Mouse (Mus musculus) brain, embryonic 14.5 days (tissue): ENCODE measurements around the gene Twsg1. TPM values are rescaled to one million over a fixed set of nuclear protein-coding genes. Genes with fewer than 3 reads are reported as not detected.
"Not testable (repeated sequence)": the region's sequence is repeated elsewhere in the genome, so short reads cannot be mapped to it uniquely, and the experiment has no call there.

Source experiments
- DNase-seq: peaks from one replicate; pipeline ENCODE4 v3.0.0-alpha.2; 2011; ENCODE audit warnings: low read depth
- CTCF ChIP-seq: fragments of 200-500 bp; IDR thresholded peaks from 2 replicates; pipeline ENCODE4 v1.5.1; 2012; ENCODE audit warnings: inconsistent platforms, mild to moderate bottlenecking, moderate library complexity, borderline replicate concordance; ENCODE audit not compliant: insufficient read depth, insufficient read length; ENCODE audit errors: extremely low read depth
- POLR2A ChIP-seq: fragments of 200-500 bp; IDR thresholded peaks from 2 replicates; pipeline ENCODE4 v1.6.1; 2012; ENCODE audit warnings: mild to moderate bottlenecking, inconsistent platforms, borderline replicate concordance; ENCODE audit not compliant: poor library complexity, insufficient read depth, insufficient read length, severe bottlenecking; ENCODE audit errors: extremely low read depth
- polyA plus RNA-seq: library from polyadenylated mRNA; depleted of rRNA; stranded (reverse); fragments of >200 nt; gene quantifications from 2 replicates; pipeline ENCODE4 v1.2.3, GENCODE M21; 2012; rRNA removed

The Twsg1 gene
- polyA plus RNA-seq: 49.1 and 53.5 TPM in 2 replicates

DNA sequence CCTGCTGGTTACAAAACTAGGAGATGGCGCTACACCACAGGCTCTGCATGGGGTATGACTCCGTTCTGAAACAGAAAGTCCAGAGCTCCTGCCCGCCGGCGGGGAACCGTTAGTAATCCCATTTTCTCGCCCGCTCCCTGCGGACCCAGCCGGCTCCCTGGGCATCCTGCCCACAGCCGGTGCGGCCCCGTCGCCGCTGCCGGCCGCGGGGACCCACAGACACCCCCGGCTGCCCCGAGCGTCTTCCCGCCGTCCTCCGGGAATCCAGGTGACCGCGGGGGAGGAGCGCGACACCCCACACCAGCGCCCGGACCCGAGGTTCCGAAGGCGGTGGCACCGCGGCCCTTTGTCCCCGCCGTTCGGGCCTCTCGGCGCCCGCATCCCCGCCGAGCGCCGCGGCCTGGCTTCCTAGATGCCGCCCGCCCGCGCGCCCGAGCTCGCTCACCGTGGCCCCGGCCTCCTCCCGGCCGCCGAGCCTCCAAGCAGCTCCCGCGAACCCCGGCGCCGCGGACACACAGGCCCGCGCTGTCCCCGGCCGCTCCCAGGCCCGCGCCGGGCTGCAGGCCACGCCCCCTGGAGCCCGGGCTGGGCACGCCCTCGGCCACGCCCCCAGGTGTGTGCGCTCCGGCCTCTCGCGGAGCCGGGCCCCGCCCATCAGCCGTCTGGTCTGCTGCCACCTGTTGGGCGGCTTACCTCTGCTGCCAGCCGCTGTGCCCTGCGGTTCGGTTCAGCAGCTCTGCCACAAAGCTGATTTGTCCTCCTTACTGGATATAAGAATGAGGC, at the start of gene Twsg1:
Twsg1 (minus strand) TSS at position 605 of the 783 bp plus-strand sequence.
- TF ChIP-seq POLR2A: peak; percentile 99
- TF ChIP-seq CTCF: peak; percentile 32; the same call in 1 of the 2 replicates
- DNase-seq: peak; percentile 94

DNA sequence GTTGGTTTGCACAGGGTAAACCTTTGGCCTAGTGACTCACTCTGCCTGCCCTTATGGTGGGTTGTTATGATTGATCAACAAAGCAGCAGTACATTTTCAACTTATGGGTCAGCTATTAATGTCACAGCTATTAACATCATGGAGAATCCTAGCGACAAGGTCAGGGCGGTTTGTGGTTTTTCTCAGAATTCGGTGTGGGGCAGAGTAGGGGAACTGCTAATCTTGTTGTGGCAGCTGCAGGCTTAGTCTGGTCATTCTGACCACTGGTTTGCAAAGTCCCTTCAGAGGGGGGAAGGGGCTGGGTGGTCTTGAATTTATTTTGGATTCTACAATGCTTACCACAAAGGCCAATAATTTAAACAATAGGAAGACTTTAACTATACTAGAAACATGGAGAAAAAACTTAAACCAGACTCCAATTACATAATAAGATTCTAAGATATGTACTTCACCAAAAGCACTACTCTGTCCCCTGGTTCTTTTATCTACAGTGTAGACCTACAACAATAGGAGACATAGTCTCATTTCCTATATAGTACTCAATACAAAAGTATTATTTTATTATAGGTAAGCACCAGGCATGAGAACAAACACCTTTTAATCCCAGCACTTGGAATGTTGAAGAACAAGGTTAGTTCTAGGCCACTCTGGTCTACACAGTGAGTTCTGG, 37.3 kb upstream of the Twsg1 start:
- TF ChIP-seq CTCF: no peak
- no peak for TF ChIP-seq POLR2A
- DNase-seq: no peak

DNA sequence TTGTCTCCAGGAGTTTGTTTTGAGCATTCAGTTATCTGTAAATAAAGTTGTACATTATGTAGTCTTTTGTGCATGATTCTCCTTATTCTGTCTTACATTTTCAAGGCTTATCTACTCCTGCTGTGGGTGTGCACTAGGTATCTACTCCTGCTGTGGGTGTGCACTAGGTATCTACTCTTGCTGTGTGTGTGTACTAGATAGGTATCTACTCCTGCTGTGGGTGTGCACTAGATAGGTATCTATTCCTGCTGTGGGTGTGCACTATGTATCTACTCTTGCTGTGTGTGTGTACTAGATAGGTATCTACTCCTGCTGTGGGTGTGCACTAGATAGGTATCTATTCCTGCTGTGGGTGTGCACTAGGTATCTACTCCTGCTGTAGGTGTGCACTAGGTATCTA, 25.7 kb upstream of the Twsg1 start:
- DNase-seq: not testable (repeated sequence)

DNA sequence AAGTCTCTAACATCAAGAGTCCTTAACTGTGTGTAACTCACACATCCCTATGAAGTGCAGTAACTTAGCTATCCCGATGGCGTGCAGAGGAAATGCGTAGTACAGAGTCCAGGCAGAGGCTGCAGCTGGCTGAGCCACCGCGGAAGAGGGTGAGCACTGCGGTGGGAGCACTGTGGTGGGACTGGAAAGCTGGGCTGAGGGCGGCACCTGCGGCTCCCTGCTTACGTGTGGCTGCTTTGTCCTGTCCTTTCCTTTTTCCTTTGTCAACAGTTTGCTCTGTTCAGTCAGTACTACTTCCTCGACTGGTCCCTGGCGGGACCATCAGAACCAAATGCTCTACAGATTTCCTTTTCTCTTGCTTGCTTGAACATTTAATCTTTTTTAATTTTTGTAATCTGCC, 16.7 kb upstream of the Twsg1 start:
- no peak for TF ChIP-seq POLR2A
- no peak for TF ChIP-seq CTCF

DNA sequence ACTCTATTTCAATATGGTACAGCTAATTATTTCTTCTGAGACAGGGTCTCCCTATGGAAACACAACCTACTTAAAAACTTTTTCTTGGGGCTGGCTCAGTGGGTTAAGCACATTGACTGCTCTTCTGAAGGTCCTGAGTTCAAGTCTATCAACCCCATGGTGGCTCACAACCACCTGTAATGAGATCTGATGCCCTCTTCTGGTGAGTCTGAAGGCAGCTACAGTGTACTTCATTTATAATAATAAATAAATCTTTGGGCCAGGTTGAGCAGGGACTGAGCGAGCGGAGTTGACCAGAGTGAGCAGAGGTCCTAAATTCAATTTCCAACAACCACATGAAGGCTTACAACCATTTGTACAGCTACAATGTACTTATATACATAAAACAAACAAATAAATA, 11.2 kb upstream of the Twsg1 start:
- TF ChIP-seq POLR2A: no peak
- TF ChIP-seq CTCF: no peak
- DNase-seq: no peak

More for the DNA sequence above, 16.7 kb upstream of the Twsg1 start:
- DNase-seq: no peak

DNA sequence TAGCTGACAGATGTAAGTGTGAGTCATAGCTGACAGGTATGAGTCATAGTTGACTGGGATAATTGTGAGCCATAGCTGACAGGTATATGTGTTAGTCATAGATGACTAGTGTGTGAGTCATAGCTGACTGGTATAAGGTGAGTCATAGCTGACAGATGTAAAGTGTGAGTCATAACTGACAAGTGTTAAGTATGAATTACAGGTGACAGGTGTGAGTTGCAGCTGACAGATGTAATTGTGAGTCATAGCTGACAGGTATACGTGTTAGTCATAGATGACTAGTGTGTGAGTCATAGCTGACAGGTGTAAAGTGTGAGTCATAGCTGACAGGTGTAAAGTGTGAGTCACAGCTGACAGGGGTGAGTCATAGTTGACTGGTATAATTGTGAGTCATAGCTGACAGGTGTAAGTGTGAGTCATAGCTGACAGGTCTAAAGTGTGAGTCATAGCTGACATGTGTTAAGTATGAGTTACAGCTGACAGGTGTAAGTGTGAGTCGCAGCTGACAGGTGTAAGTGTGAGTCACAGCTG, 10.6 kb upstream of the Twsg1 start:
- TF ChIP-seq CTCF (no peak), POLR2A (no peak)
- DNase-seq: no peak

DNA sequence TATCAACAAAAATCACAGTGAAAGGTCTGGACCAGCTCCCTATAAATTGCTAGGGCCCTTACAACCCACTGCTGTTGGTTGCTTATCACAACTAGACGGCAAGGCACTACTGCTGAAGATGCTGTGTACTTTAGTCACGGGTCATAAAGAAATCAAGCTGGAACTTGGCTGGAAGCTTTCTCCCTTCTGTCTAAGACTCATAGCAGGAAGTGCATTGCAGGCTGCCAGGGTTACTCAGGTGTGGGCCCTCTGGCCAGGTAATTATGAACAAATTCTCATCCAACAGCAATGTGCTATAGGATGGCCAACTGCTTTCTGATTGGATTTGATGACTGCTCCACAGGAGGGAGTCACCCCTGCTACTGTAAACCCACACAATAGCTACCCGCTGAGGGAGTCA, 8.0 kb upstream of the Twsg1 start:
- TF ChIP-seq CTCF: no peak
- TF ChIP-seq POLR2A: no peak
- DNase-seq: no peak

DNA sequence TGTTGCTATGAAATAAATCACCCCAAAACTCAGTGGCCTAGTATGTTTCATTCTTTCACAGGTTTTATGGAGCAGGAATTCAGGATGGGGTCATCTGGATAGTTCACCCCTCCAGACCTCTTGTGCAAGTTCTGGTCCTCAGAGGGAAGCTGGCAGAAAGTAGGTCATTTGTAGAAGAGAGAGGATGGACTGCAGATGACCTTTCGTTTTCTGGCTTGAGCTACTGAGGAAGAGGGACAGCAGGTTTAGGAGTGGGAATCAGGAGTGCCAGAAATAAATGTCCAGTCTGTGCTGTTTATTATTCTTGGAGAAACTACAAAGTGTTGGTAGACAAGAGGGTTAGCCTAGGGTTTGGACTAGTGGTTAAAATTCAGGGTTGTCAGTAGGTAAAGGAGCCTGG, 7.3 kb upstream of the Twsg1 start:
- TF ChIP-seq CTCF: no peak
- no peak for TF ChIP-seq POLR2A
- DNase-seq: no peak

DNA sequence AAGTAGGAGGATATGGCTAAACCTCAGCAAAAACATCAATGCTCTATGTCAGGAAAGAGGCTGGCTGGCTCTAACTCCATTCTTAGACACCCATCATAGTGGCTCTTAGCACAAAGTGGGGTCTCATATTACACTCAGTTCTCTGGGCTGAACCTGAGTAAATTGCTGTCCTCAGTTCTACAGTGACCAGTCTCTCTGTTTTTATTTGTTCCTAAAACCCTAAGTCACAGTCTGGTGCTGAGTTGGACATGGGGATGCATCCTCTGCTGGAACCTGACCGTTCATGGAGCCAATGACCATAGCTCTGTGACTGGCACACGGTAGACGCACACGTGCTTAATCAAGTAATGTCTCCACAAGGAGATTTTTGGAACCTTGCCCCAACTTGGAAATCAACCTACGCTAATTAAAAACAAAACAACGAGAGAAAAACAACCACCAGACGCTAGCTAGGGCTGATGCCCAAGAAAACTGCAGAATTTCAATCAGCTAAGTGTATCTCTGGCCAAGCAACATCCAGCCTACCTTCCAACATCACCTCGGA, 6.8 kb upstream of the Twsg1 start:
- peak; percentile 71 for DNase-seq
- no peak for TF ChIP-seq POLR2A
- TF ChIP-seq CTCF: no peak

DNA sequence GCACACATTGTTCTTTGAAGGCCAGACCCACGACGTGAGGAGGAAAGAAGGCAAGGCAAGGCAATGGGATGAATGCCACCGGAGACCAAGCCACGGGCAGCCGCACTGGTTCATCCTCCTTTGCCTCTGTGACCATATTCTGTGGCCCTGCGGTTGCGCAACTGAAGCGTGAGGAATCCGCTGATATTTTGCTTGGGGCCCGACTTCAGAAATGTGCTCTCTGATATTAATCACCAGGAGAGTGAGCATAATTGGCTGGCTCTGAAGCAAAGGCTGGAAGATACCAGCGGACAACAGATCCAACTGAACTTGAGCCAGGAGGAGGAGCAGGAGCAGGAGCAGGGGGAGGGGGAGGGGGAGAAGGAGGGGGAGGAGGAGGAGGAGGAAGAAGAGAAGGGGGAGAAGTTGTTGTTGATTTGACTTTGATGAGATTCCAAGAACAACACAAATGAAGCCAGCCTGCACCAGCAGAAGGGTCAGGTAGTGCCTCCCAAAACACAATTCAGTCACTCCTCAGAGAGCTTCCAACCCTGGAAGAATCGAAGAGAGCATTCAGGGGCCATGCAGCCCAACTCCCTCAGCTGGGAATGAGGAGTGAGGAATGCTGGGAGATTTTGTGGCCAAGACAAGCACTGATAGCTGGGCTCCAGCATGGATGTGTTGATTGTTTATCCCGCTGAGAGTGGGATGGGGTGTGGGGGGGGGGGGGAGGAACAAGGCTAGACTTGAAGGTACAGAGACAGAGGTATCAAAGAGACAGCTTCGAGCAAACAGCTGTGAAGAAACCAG, 6.2 kb upstream of the Twsg1 start:
- peak; percentile 60 for DNase-seq
- TF ChIP-seq CTCF (no peak), POLR2A (no peak)

DNA sequence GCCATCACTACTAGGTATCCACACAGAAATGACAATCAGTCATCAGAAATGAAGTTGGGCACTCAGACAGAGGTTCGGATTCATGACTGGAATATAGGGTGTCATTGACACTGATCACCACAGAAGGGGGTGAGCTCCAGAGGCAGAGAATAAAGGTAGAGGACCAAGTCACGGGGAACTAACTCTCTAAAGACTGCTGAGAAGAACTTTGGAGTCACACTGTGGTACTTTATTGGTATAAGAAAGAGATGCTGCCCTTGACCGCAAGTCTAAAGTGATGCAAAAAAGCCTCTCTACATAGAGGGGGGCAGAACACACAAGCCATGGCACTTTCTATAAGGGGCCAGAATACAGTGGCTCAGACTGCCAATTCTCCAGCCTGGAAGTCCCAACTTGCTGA, 5.1 kb upstream of the Twsg1 start:
- TF ChIP-seq POLR2A (no peak), CTCF (no peak)
- DNase-seq: no peak

DNA sequence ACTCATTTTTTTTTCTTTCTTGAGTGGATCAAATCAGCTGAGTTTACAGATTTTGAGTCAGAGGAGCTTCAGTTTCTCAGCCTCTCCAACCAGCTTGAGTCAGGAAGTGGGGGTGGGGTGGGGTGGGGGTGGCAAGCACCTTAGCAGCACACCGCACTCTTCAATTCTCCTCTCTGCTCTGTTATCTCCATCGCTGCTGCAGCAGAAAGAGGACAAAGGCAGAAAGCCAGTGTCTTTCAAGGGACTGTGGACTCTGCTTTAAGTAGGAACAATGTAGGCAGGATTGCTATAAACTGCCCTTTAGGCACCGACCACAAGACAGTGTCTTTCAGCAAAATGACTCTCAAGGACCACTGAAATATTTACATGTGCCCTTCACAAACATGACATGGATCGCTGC, 2.9 kb upstream of the Twsg1 start:
- DNase-seq: no peak
- TF ChIP-seq POLR2A (no peak), CTCF (no peak)

DNA sequence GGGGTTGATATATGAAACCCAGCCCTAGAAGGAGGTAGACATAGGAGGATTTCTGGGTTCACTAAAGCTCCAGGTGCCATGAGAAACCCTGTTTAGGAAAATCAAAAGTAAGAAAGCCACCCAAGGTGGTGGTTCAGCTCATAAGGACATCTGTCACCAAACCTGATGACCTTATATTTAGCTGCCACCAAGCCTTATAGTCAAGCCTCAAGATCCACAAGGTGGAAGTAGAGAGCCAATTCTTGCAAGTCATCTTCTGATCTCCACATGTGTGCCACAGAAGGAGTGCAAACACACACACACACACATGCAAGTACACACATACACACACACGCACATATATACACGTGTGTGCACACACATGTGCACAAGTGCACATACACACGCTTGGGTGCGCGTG, 1.1 kb upstream of the Twsg1 start:
- TF ChIP-seq CTCF (peak; percentile 31; the same call in 1 of the 2 replicates), POLR2A (no peak)
- DNase-seq: peak; percentile 50
